Mouse (Mus musculus) cerebellum, adult 2 months (tissue): ENCODE data around the gene Cdh3. TPM values are rescaled to one million over a fixed set of nuclear protein-coding genes. Genes with fewer than 3 reads are reported as not detected.

ENCODE experiments used
- DNase-seq, 2 experiments: peaks; one replicate each; pipeline ENCODE4 v3.0.0; 2021
- H3K27ac ChIP-seq: fragments of 200-500 bp; 2 replicates; pipeline ENCODE4 v1.5.1; 2012; ENCODE audit warnings: low read length, control low read depth, inconsistent platforms; ENCODE audit not compliant: insufficient read depth
- H3K27me3 ChIP-seq: fragments of 200-500 bp; 2 replicates; pipeline ENCODE4 v1.6.1; 2012; ENCODE audit warnings: inconsistent platforms, mild to moderate bottlenecking, low read length, moderate library complexity; ENCODE audit not compliant: control insufficient read depth, insufficient read depth
- H3K4me1 ChIP-seq: fragments of 200-500 bp; 2 replicates; pipeline ENCODE4 v1.6.1; 2011; ENCODE audit warnings: low read length; ENCODE audit not compliant: control insufficient read depth, insufficient read depth
- H3K4me3 ChIP-seq: fragments of 200-500 bp; replicated peaks from 2 replicates; pipeline ENCODE3; 2011; ENCODE audit warnings: mild to moderate bottlenecking, low read depth, low read length, control low read depth; ENCODE audit not compliant: insufficient read depth
- CTCF ChIP-seq: fragments of 200-500 bp; IDR thresholded peaks from 2 replicates; pipeline ENCODE4 v1.5.1; 2011; ENCODE audit warnings: low read depth, mild to moderate bottlenecking, control low read depth, low read length, moderate library complexity, borderline replicate concordance; ENCODE audit not compliant: insufficient read depth
- POLR2A ChIP-seq: fragments of 200-500 bp; IDR thresholded peaks from 2 replicates; pipeline ENCODE4 v1.6.1; 2011; ENCODE audit warnings: low read length, control low read depth, borderline replicate concordance; ENCODE audit not compliant: insufficient read depth
- WGBS: fragments of 180-500 bp; shearing (Covaris S2); methylation state at CpG from one replicate; pipeline ENCODE4 v1.1.7; 2018; 5-methylcytosine and 5-hydroxymethylcytosine counted together
- polyA plus RNA-seq: library from polyadenylated mRNA; depleted of rRNA; stranded (reverse); fragments of >200 nt; gene quantifications from 2 replicates; pipeline ENCODE4 v1.2.3, GENCODE M21; 2012

The Cdh3 gene
- polyA plus RNA-seq, 1 experiment = 0.64 TPM

GRCm38 (mm10) chr8:106528596-106529249, 18.0 kb downstream of the Cdh3 start:
- Histone ChIP-seq H3K4me3 (no peak overlapping the region), H3K27me3 (no peaks in the 10 kb centered on the region), H3K4me1 (no peaks in the 10 kb centered on the region), H3K27ac (no peak overlapping the region)
- WGBS = 78% methylated on average over 9 of the region's 9 CpGs
- no peak for TF ChIP-seq CTCF
- no peak for TF ChIP-seq POLR2A
- no peak for DNase-seq

GRCm38 (mm10) chr8:106529885-106530482, 19.3 kb downstream of the Cdh3 start:
- Histone ChIP-seq H3K4me1 (no peaks in the 10 kb centered on the region), H3K27me3 (no peaks in the 10 kb centered on the region), H3K4me3 (no peak overlapping the region), H3K27ac (no peak overlapping the region)
- TF ChIP-seq CTCF = no peak
- TF ChIP-seq POLR2A = no peak
- no peak for DNase-seq
- WGBS = 94% methylated on average over 10 of the region's 10 CpGs

- 75% methylated on average over 4 of the region's 4 CpGs for WGBS
- H3K4me1 ChIP-seq = no peaks in the 10 kb centered on the region
- no peak overlapping the region for H3K4me3 ChIP-seq
- H3K27ac ChIP-seq = no peak overlapping the region
- H3K27me3 ChIP-seq = no peaks in the 10 kb centered on the region
- no peak for DNase-seq
- TF ChIP-seq POLR2A = no peak
- TF ChIP-seq CTCF = peak; percentile 20; the same call in 1 of the 2 replicates
These were observed 19.9 kb downstream of the Cdh3 start for GRCm38 (mm10) chr8:106530566-106530965.

- WGBS = 72% methylated on average over 7 of the region's 7 CpGs
- no peak for DNase-seq
These were observed 23.0 kb downstream of the Cdh3 start for GRCm38 (mm10) chr8:106533709-106534108.

GRCm38 (mm10) chr8:106534449-106534848, 23.8 kb downstream of the Cdh3 start:
- Histone ChIP-seq H3K4me1 (peaks cover 7% of the 10 kb centered on the region; the same call in 1 of the 2 replicates), H3K27me3 (no peaks in the 10 kb centered on the region), H3K4me3 (no peak overlapping the region), H3K27ac (no peak overlapping the region)
- TF ChIP-seq POLR2A (no peak), CTCF (0 out of 2 replicates have a peak, but pooled peaks have one; percentile 13)
- peak; percentile 14 to 19 for DNase-seq
- WGBS = 45% methylated on average over 6 of the region's 6 CpGs

More at GRCm38 (mm10) chr8:106533709-106534108, 23.0 kb downstream of the Cdh3 start:
- no peak overlapping the region for H3K4me3 ChIP-seq
- no peaks in the 10 kb centered on the region for H3K27me3 ChIP-seq
- H3K4me1 ChIP-seq = peaks cover 3% of the 10 kb centered on the region; the same call in 1 of the 2 replicates
- no peak for TF ChIP-seq CTCF
- no peak for TF ChIP-seq POLR2A
- no peak overlapping the region for H3K27ac ChIP-seq

- TF ChIP-seq POLR2A (no peak), CTCF (no peak)
- H3K4me1 ChIP-seq = peaks cover 7% of the 10 kb centered on the region; the same call in 1 of the 2 replicates
- H3K27me3 ChIP-seq = no peaks in the 10 kb centered on the region
- H3K27ac ChIP-seq = no peak overlapping the region
- WGBS = 77% methylated on average over 4 of the region's 4 CpGs
- no peak for DNase-seq
- no peak overlapping the region for H3K4me3 ChIP-seq
These were observed 24.8 kb downstream of the Cdh3 start for GRCm38 (mm10) chr8:106535448-106535847.

GRCm38 (mm10) chr8:106539193-106539592, 28.5 kb downstream of the Cdh3 start:
- 77% methylated on average over 5 of the region's 5 CpGs for WGBS
- no peak overlapping the region for H3K4me3 ChIP-seq

GRCm38 (mm10) chr8:106541002-106541401, 30.3 kb downstream of the Cdh3 start:
- H3K4me3 ChIP-seq = no peak overlapping the region
- 84% methylated on average over 11 of the region's 11 CpGs for WGBS

More at GRCm38 (mm10) chr8:106539193-106539592, 28.5 kb downstream of the Cdh3 start:
- peaks cover 7% of the 10 kb centered on the region; the same call in 1 of the 2 replicates for H3K4me1 ChIP-seq
- no peaks in the 10 kb centered on the region for H3K27me3 ChIP-seq
- DNase-seq = no peak
- no peak for TF ChIP-seq POLR2A
- TF ChIP-seq CTCF = no peak
- no peak overlapping the region for H3K27ac ChIP-seq

GRCm38 (mm10) chr8:106543043-106543442, 32.4 kb downstream of the Cdh3 start:
- 74% methylated on average over 8 of the region's 8 CpGs for WGBS
- H3K4me1 ChIP-seq = peaks cover 7% of the 10 kb centered on the region; the same call in 1 of the 2 replicates
- no peak overlapping the region for H3K27ac ChIP-seq
- DNase-seq = no peak
- H3K27me3 ChIP-seq = no peaks in the 10 kb centered on the region; the same call in 1 of the 2 replicates
- no peak overlapping the region for H3K4me3 ChIP-seq
- TF ChIP-seq CTCF (no peak), POLR2A (no peak)

More at GRCm38 (mm10) chr8:106541002-106541401, 30.3 kb downstream of the Cdh3 start:
- Histone ChIP-seq H3K27ac (no peak overlapping the region), H3K27me3 (no peaks in the 10 kb centered on the region; the same call in 1 of the 2 replicates), H3K4me1 (peaks cover 7% of the 10 kb centered on the region; the same call in 1 of the 2 replicates)
- DNase-seq = no peak
- TF ChIP-seq POLR2A = no peak
